Mouse (Mus musculus): ENCODE measurements around the gene Dpf3. TPM values are rescaled to one million over a fixed set of nuclear protein-coding genes. Genes with fewer than 3 reads are reported as not detected.

The Dpf3 gene
- polyA plus RNA-seq, 1 experiment from 2014 or later: 6.1 TPM

DNA sequence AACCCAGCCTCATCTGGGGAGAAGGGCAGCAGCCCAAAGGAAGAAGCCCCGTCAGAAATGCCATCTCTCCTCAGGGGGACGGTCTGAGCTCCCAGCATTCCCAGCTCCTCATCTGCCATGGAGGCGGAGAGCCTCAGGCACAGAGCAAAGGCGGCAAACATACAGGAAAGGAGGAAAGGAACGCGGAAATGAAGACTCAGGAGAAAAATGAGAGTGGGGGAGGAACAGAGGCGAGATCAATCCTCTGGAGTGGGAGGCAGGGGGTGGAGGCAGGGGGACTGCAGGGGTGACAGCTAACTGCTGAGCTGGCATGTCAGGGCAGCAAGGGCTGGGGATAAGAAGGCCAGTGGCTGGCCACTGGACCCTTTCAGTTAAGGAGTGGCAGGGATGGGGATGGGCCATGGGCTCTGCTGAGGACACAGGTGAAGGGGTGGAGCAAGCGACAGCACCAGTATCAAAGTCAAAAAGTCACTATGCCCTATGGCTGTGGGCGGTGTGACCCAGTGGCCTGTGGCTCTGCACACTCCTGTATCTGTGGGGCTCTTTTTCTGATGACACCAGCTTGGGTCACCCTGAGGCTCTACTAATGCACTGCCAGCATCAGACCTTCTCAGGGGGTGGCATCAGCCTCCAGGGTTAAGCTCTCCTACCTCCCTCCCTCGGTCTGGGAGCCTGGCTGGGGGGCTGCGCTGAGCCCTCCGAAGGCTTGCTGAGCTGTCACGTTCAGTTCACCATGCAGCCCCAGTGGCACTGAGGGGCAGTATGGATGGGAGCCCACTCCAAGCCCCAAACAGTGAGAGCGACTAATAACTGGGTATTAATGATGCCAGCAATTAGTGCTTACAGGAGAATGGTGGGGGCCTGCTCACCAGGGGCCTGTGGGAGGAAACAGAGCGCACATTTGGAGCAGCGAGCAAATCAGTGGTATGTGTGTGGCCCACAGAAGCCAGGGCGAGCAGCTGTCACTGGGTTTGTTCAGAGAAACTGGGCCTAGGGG lies 200.7 kb downstream of the Dpf3 start:
- Histone ChIP-seq H3K9me3 (ENCODE audit: control insufficient read depth, low read length) (no peaks in the 10 kb centered on the region), H3K4me3 (ENCODE audit: low read depth, low read length) (no peak overlapping the region), H3K4me2 (ENCODE audit: low read depth, low read length) (no peak overlapping the region), H3K27ac (replicated peaks; ENCODE audit: low read depth, low read length) (no peak overlapping the region), H3K27me3 (replicated peaks; ENCODE audit: control insufficient read depth, insufficient read depth, low read length) (no peaks in the 10 kb centered on the region), H3K36me3 (ENCODE audit: control insufficient read depth, insufficient read depth, low read length) (no peaks in the 10 kb centered on the region), H3K4me1 (ENCODE audit: control insufficient read depth, insufficient read depth, low read length) (no peaks in the 10 kb centered on the region), H3K9ac (ENCODE audit: low read depth, low read length) (no peak overlapping the region; the same call in 1 of the 2 replicates)
- 54% methylated on average over 17 of the region's 17 CpGs for WGBS
- no peak for DNase-seq (ENCODE audit: low spot score)
- peak; percentile 44 for ATAC-seq (ENCODE audit: low read depth)

DNA sequence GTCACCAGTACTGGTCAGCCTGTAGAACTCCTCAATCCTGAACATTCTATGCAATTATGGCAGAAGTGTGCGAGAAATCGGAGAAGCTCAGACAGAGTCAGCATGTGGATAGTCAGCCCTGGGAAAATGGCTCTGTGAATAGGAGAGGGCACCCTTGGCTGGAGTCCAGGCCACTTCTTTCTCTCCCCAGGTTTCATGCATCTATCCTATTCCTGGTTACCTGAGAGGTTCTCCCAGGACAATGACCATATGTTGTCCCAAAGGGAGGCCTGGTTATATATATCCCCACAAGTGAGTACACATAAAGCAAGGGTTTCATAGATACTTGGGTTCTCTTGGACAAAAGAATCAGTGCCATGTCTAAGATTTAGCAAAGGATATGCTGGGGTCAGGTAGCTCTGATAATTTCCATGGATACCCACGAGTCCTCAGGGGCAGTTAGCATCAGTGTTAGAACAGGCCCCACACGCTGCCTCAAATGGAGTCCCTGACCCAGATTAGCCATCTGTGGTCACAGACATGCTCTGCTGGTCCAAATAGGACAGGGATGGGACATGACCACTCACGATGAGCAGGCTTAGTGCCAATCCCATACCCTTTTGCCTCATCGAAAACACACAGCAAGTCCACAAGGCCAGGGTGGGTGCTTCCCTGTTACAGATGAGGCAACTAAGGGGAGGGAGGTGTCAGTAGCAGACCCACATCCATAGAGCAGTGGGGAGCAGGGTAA lies 203.8 kb downstream of the Dpf3 start:
- H3K36me3 ChIP-seq (ENCODE audit: control insufficient read depth, insufficient read depth, low read length): no peaks in the 10 kb centered on the region
- H3K9me3 ChIP-seq (ENCODE audit: control insufficient read depth, low read length): no peaks in the 10 kb centered on the region
- H3K4me1 ChIP-seq (ENCODE audit: control insufficient read depth, insufficient read depth, low read length): no peaks in the 10 kb centered on the region
- no peak overlapping the region for H3K9ac ChIP-seq (ENCODE audit: low read depth, low read length)
- DNase-seq (ENCODE audit: low spot score) (no peak), ATAC-seq (ENCODE audit: low read depth) (no peak)
- no peak overlapping the region for H3K4me2 ChIP-seq (ENCODE audit: low read depth, low read length)
- no peak overlapping the region for H3K27ac ChIP-seq (replicated peaks; ENCODE audit: low read depth, low read length)
- no peak overlapping the region for H3K4me3 ChIP-seq (ENCODE audit: low read depth, low read length)
- no peaks in the 10 kb centered on the region for H3K27me3 ChIP-seq (replicated peaks; ENCODE audit: control insufficient read depth, insufficient read depth, low read length)
- 84% methylated on average over 6 of the region's 6 CpGs for WGBS

DNA sequence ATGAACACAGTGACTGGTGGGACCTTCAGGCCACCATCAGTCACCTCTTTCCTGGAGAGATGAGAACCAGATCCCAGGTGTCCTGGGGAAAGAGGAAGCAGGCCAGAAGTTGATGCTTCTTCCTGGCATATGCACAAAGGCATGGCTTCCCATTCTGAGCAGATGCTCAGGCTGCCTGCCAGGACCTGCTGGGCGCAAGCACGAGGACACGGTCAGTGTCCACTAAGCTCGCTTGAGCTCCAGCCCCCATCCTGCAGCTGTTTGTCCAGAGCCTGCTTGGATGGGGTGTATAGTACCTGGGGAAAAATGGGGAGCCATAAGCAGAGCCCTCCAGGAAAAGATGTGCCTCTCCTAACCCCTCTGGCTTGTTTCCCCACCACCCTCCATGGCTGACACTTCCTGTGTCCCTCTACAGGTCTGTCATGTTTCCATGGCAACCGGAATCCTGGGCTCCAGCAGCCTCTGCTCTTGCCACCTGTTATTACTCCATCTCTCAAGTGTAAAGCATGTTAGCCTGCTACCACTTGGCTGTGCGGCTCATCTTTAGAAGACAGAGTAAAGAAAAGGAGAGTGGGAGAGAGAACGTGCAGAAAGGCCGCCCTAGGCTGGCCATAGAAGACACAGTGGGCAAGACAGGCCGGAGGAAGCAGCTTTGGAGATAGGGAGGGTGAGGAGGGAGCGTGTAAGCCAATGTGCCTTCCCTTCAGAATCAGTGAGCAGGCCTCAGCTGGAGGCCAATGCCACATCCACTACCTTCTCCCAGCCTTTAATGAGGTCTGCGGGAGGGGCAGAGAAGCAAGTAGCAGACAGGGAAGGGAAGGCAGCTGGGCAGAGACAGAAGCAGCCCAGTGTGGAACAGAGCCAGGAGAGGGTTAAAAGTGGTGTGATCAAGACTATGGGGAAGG lies 209.7 kb downstream of the Dpf3 start:
- H3K9me3 ChIP-seq (ENCODE audit: control insufficient read depth, low read length): no peaks in the 10 kb centered on the region
- H3K27ac ChIP-seq (replicated peaks; ENCODE audit: low read depth, low read length): no peak overlapping the region
- ATAC-seq (ENCODE audit: low read depth) (peak; percentile 41; the same call in 1 of the 2 replicates), DNase-seq (ENCODE audit: low spot score) (peak; percentile 42)
- WGBS: 67% methylated on average over 11 of the region's 11 CpGs
- 0 out of 2 replicates have a peak, but pooled peaks cover 3% of the 10 kb centered on the region for H3K4me1 ChIP-seq (ENCODE audit: control insufficient read depth, insufficient read depth, low read length)
- no peaks in the 10 kb centered on the region for H3K36me3 ChIP-seq (ENCODE audit: control insufficient read depth, insufficient read depth, low read length)
- no peak overlapping the region for H3K4me3 ChIP-seq (ENCODE audit: low read depth, low read length)
- no peak overlapping the region for H3K4me2 ChIP-seq (ENCODE audit: low read depth, low read length)
- no peak overlapping the region for H3K9ac ChIP-seq (ENCODE audit: low read depth, low read length)
- H3K27me3 ChIP-seq (replicated peaks; ENCODE audit: control insufficient read depth, insufficient read depth, low read length): no peaks in the 10 kb centered on the region

DNA sequence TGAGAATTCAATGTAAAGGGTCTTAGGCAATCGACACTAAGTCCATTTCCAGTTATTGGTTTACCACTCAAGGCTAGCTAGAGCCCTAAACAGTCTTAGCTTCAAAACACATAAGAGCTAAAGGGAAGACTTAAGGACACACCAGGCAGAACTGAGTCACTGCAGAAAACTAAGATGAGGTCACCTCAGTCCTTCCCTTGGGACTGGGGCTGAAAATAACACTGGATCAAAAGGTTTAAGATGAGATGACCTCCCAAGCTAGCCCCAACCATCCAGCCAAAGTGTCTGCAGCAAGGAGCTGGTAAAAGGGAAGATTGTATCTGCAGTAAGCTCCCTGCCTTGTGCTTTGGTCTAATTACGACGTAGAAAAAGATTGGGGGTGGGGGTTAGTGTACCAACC lies 216.3 kb downstream of the Dpf3 start:
- no peaks in the 10 kb centered on the region for H3K27me3 ChIP-seq (replicated peaks; ENCODE audit: control insufficient read depth, insufficient read depth, low read length)
- peaks cover 7% of the 10 kb centered on the region; the same call in 1 of the 2 replicates for H3K4me1 ChIP-seq (ENCODE audit: control insufficient read depth, insufficient read depth, low read length)
- H3K36me3 ChIP-seq (ENCODE audit: control insufficient read depth, insufficient read depth, low read length): no peaks in the 10 kb centered on the region
- H3K4me3 ChIP-seq (ENCODE audit: low read depth, low read length): no peak overlapping the region
- no peak for ATAC-seq (ENCODE audit: low read depth)
- WGBS: 89% methylated on average over 3 of the region's 3 CpGs
- no peak overlapping the region for H3K4me2 ChIP-seq (ENCODE audit: low read depth, low read length)
- no peaks in the 10 kb centered on the region for H3K9me3 ChIP-seq (ENCODE audit: control insufficient read depth, low read length)
- DNase-seq (ENCODE audit: low spot score): no peak
- H3K27ac ChIP-seq (replicated peaks; ENCODE audit: low read depth, low read length): no peak overlapping the region
- H3K9ac ChIP-seq (ENCODE audit: low read depth, low read length): no peak overlapping the region

DNA sequence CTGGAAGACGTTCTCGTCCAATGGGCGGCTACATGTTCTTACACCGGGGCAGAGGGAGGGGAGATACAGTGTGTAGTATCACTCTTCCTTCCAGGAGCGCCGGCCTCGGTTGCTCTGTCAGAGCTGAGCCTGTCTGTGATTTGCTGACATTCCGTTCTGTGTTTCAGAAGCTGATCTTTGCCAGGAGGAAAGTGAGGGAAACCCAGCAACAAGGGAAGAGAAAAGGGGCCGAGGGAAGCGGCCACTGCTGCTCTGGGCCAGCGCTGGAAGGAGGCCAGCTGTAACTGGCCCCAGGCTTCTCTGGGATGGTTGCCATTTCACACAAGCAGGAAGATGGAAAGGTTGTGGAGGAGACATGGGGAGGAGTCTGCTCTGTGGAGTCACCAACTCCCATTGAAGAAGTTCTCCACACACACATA lies 219.0 kb downstream of the Dpf3 start:
- WGBS: 42% methylated on average over 11 of the region's 11 CpGs
- ATAC-seq (ENCODE audit: low read depth) (peak; percentile 87), DNase-seq (ENCODE audit: low spot score) (peak; percentile 83)
- Histone ChIP-seq H3K4me3 (ENCODE audit: low read depth, low read length) (no peak overlapping the region), H3K27ac (replicated peaks; ENCODE audit: low read depth, low read length) (peak overlapping the region; percentile 77), H3K27me3 (replicated peaks; ENCODE audit: control insufficient read depth, insufficient read depth, low read length) (no peaks in the 10 kb centered on the region), H3K9ac (ENCODE audit: low read depth, low read length) (no peak overlapping the region), H3K9me3 (ENCODE audit: control insufficient read depth, low read length) (no peaks in the 10 kb centered on the region), H3K4me2 (ENCODE audit: low read depth, low read length) (peak overlapping the region; percentile 16), H3K4me1 (ENCODE audit: control insufficient read depth, insufficient read depth, low read length) (peaks cover 7% of the 10 kb centered on the region; the same call in 1 of the 2 replicates), H3K36me3 (ENCODE audit: control insufficient read depth, insufficient read depth, low read length) (no peaks in the 10 kb centered on the region)

DNA sequence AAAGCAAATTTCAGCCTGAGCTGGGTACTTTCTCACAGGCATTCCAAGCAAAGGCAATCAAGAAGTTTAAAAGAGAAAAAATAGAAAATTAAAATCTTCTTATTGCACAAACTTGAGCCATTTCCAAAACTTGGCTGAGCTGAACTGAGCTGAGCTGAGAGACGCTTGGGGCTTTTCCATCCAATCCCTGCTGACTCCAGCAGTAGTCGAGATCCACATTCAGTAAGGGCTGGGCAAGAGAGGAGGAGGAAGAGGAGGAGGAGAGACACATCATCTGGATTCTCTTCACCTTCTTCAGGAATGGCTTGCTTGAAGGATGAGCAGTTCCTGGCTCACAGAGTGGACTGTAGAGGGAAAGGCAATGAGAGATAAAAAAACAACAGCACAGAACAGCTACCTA lies 227.0 kb downstream of the Dpf3 start:
- no peak overlapping the region for H3K9ac ChIP-seq (ENCODE audit: low read depth, low read length)

DNA sequence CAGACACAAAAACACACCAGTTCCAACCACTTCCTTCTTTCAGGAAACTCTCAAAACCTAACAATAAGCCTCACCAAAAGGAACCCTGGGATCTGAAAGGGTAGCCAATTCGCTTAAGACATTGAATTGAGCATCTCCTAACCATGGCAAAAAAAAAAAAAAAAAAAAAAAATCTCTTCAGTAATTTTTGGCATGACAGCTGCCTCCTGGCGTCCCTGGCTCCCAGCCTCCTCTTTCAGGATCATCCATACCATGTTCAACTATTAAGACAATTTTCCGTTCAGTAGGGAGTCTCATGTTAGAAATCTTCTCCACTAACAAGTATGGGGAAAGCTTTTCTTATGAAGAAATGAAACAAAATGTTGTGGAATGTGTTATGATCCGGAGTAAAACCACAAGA lies 233.1 kb downstream of the Dpf3 start:
- no peak for ATAC-seq (ENCODE audit: low read depth)

More for the DNA sequence above, 227.0 kb downstream of the Dpf3 start:
- Histone ChIP-seq H3K9me3 (ENCODE audit: control insufficient read depth, low read length) (no peaks in the 10 kb centered on the region), H3K4me1 (ENCODE audit: control insufficient read depth, insufficient read depth, low read length) (no peaks in the 10 kb centered on the region), H3K27me3 (replicated peaks; ENCODE audit: control insufficient read depth, insufficient read depth, low read length) (no peaks in the 10 kb centered on the region), H3K4me3 (ENCODE audit: low read depth, low read length) (no peak overlapping the region), H3K27ac (replicated peaks; ENCODE audit: low read depth, low read length) (no peak overlapping the region), H3K36me3 (ENCODE audit: control insufficient read depth, insufficient read depth, low read length) (no peaks in the 10 kb centered on the region), H3K4me2 (ENCODE audit: low read depth, low read length) (no peak overlapping the region)
- 55% methylated on average over 2 of the region's 2 CpGs for WGBS
- DNase-seq (ENCODE audit: low spot score): no peak
- no peak for ATAC-seq (ENCODE audit: low read depth)

DNA sequence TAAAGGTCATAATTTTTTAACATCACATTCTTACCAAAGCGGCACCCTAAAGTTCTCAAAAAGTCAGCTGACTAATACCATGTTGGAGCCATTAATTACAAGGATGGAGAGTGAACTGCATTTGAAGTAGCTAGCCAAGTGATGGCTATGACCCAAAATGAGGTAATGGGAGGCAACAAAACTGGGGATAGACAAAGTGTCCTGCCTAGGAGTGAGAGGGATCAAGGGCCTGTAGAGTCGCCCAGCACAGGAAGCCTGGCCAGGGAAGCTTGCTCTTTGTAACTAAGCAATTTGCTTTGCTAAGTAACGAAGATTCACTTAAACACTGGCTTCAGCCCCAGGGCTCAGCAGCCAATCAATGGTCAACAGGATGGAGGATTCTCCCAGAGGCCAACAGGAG lies 238.4 kb downstream of the Dpf3 start:
- no peak for DNase-seq (ENCODE audit: low spot score)
- H3K4me3 ChIP-seq (ENCODE audit: low read depth, low read length): no peak overlapping the region
- H3K9ac ChIP-seq (ENCODE audit: low read depth, low read length): no peak overlapping the region
- no peaks in the 10 kb centered on the region for H3K27me3 ChIP-seq (replicated peaks; ENCODE audit: control insufficient read depth, insufficient read depth, low read length)
- H3K4me1 ChIP-seq (ENCODE audit: control insufficient read depth, insufficient read depth, low read length): no peaks in the 10 kb centered on the region
- H3K4me2 ChIP-seq (ENCODE audit: low read depth, low read length): no peak overlapping the region
- H3K9me3 ChIP-seq (ENCODE audit: control insufficient read depth, low read length): 0 out of 2 replicates have a peak, but pooled peaks cover 2% of the 10 kb centered on the region
- no peak overlapping the region for H3K27ac ChIP-seq (replicated peaks; ENCODE audit: low read depth, low read length)
- 82% methylated on average over 3 of the region's 3 CpGs for WGBS
- H3K36me3 ChIP-seq (ENCODE audit: control insufficient read depth, insufficient read depth, low read length): no peaks in the 10 kb centered on the region
- no peak for ATAC-seq (ENCODE audit: low read depth)

More for the DNA sequence above, 233.1 kb downstream of the Dpf3 start:
- Histone ChIP-seq H3K27ac (replicated peaks; ENCODE audit: low read depth, low read length) (no peak overlapping the region), H3K4me2 (ENCODE audit: low read depth, low read length) (no peak overlapping the region), H3K9ac (ENCODE audit: low read depth, low read length) (no peak overlapping the region), H3K36me3 (ENCODE audit: control insufficient read depth, insufficient read depth, low read length) (no peaks in the 10 kb centered on the region), H3K27me3 (replicated peaks; ENCODE audit: control insufficient read depth, insufficient read depth, low read length) (no peaks in the 10 kb centered on the region), H3K4me1 (ENCODE audit: control insufficient read depth, insufficient read depth, low read length) (no peaks in the 10 kb centered on the region), H3K4me3 (ENCODE audit: low read depth, low read length) (no peak overlapping the region), H3K9me3 (ENCODE audit: control insufficient read depth, low read length) (no peaks in the 10 kb centered on the region)
- DNase-seq (ENCODE audit: low spot score): no peak
- WGBS: 78% methylated on average over 4 of the region's 4 CpGs

All from embryonic facial prominence, embryonic 14.5 days (tissue).